Mouse (Mus musculus) intestine, embryonic 15.5 days (tissue): ENCODE measurements around the gene Olfr905. TPM values are rescaled to one million over a fixed set of nuclear protein-coding genes. Genes with fewer than 3 reads are reported as not detected.

Experiments
- ATAC-seq: fragments of 200-750 bp; cut with Nextera tagmentation; 2 replicates; pipeline ENCODE4 v1.8.0; 2017; ENCODE audit warnings: moderate TSS enrichment, moderate library complexity
- H3K27ac ChIP-seq: fragments of 300-500 bp; sonication (generic); 2 replicates; pipeline ENCODE4 v1.5.1; 2015; ENCODE audit warnings: mild to moderate bottlenecking, inconsistent platforms
- H3K27me3 ChIP-seq: fragments of 300-500 bp; sonication (generic); replicated peaks from 2 replicates; pipeline ENCODE4 v1.6.1; 2015; ENCODE audit warnings: inconsistent platforms
- H3K36me3 ChIP-seq: fragments of 300-500 bp; sonication (generic); 2 replicates; pipeline ENCODE4 v1.6.1; 2015; ENCODE audit warnings: inconsistent platforms
- H3K4me1 ChIP-seq: fragments of 300-500 bp; sonication (generic); replicated peaks from 2 replicates; pipeline ENCODE4 v1.6.1; 2015; ENCODE audit warnings: inconsistent platforms
- H3K4me2 ChIP-seq: fragments of 300-500 bp; sonication (generic); replicated peaks from 2 replicates; pipeline ENCODE4 v1.6.1; 2015; ENCODE audit warnings: mild to moderate bottlenecking, inconsistent platforms
- H3K4me3 ChIP-seq: fragments of 300-500 bp; sonication (generic); replicated peaks from 2 replicates; pipeline ENCODE4 v1.5.1; 2015; ENCODE audit warnings: inconsistent platforms
- H3K9ac ChIP-seq: fragments of 300-500 bp; sonication (generic); 2 replicates; pipeline ENCODE4 v1.6.1; 2015; ENCODE audit warnings: inconsistent platforms
- H3K9me3 ChIP-seq: fragments of 300-500 bp; sonication (generic); 2 replicates; pipeline ENCODE4 v1.6.1; 2016; ENCODE audit warnings: inconsistent platforms
- whole genome bisulfite sequencing: fragments of 180-500 bp; shearing (Covaris S2); methylation state at CpG from one replicate; pipeline ENCODE4 v1.1.7; 2015; 5-methylcytosine and 5-hydroxymethylcytosine counted together
- polyA plus RNA-seq: library from polyadenylated mRNA; unstranded; fragments of >200 nt; fragmentation: Nextera tagmentation; extraction: Ambion mirVana; gene quantifications from 2 replicates; pipeline ENCODE4 v1.2.1, GENCODE M21; 2015

The Olfr905 gene
- polyA plus RNA-seq = not detected in 2 replicates

GRCm38 (mm10) chr9:38470807-38471206 lies at the start of gene Olfr905:
Olfr905 (plus strand) TSS chr9:38471107.
- no peak for ATAC-seq
- no peaks in the 10 kb centered on the region for H3K4me1 ChIP-seq
- H3K9ac ChIP-seq = no peak within 1 kb of the TSS
- H3K27ac ChIP-seq = no peak within 1 kb of the TSS
- no peaks in the 10 kb centered on the region for H3K27me3 ChIP-seq
- H3K36me3 ChIP-seq = no peaks in the 10 kb centered on the region
- H3K4me2 ChIP-seq = no peak within 1 kb of the TSS
- no peaks in the 10 kb centered on the region for H3K9me3 ChIP-seq
- H3K4me3 ChIP-seq = no peak within 1 kb of the TSS

- no peak overlapping the region for H3K4me2 ChIP-seq
- H3K27ac ChIP-seq = no peak overlapping the region
- ATAC-seq = no peak
- H3K9me3 ChIP-seq = no peaks in the 10 kb centered on the region
- no peaks in the 10 kb centered on the region for H3K36me3 ChIP-seq
- no peaks in the 10 kb centered on the region for H3K4me1 ChIP-seq
- no peaks in the 10 kb centered on the region for H3K27me3 ChIP-seq
- H3K4me3 ChIP-seq = no peak overlapping the region
- no peak overlapping the region for H3K9ac ChIP-seq
Measured at GRCm38 (mm10) chr9:38423801-38424200, 47.1 kb upstream of the Olfr905 start.

- no peaks in the 10 kb centered on the region for H3K9me3 ChIP-seq
- WGBS = 64% methylated on average over 1 of the region's 1 CpGs
- ATAC-seq = no peak
- no peaks in the 10 kb centered on the region for H3K36me3 ChIP-seq
- H3K27me3 ChIP-seq = no peaks in the 10 kb centered on the region
- no peak overlapping the region for H3K27ac ChIP-seq
- no peak overlapping the region for H3K4me3 ChIP-seq
- H3K4me2 ChIP-seq = no peak overlapping the region
- no peaks in the 10 kb centered on the region for H3K4me1 ChIP-seq
- H3K9ac ChIP-seq = no peak overlapping the region
Measured at GRCm38 (mm10) chr9:38427026-38427425, 43.9 kb upstream of the Olfr905 start.

- Histone ChIP-seq H3K27me3 (no peaks in the 10 kb centered on the region), H3K36me3 (no peaks in the 10 kb centered on the region), H3K4me3 (no peak within 1 kb of the TSS), H3K9me3 (no peaks in the 10 kb centered on the region), H3K4me1 (no peaks in the 10 kb centered on the region), H3K27ac (no peak within 1 kb of the TSS), H3K4me2 (no peak within 1 kb of the TSS), H3K9ac (no peak within 1 kb of the TSS)
- 86% methylated on average over 1 of the region's 1 CpGs for WGBS
- no peak for ATAC-seq
Measured at GRCm38 (mm10) chr9:38429155-38429554, 41.8 kb upstream of the Olfr905 start, which contains the start of gene Olfr901. Olfr901 (plus strand) TSS chr9:38429455.

- no peak within 1 kb of the TSS for H3K9ac ChIP-seq
Measured at GRCm38 (mm10) chr9:38447352-38447751, 23.6 kb upstream of the Olfr905 start, which contains the start of gene Olfr902. Olfr902 (plus strand) TSS chr9:38447652.

GRCm38 (mm10) chr9:38462844-38463243 lies 8.1 kb upstream of the Olfr905 start, which contains the start of gene Olfr904:
Olfr904 (plus strand) TSS chr9:38463144.
- Histone ChIP-seq H3K36me3 (no peaks in the 10 kb centered on the region), H3K9ac (no peak within 1 kb of the TSS)

More at GRCm38 (mm10) chr9:38447352-38447751, 23.6 kb upstream of the Olfr905 start, which contains the start of gene Olfr902:
- H3K27me3 ChIP-seq = no peaks in the 10 kb centered on the region
- H3K36me3 ChIP-seq = no peaks in the 10 kb centered on the region
- no peaks in the 10 kb centered on the region for H3K9me3 ChIP-seq
- H3K4me1 ChIP-seq = no peaks in the 10 kb centered on the region
- no peak within 1 kb of the TSS for H3K4me3 ChIP-seq
- no peak for ATAC-seq
- 85% methylated on average over 5 of the region's 5 CpGs for WGBS
- H3K4me2 ChIP-seq = no peak within 1 kb of the TSS
- no peak within 1 kb of the TSS for H3K27ac ChIP-seq

GRCm38 (mm10) chr9:38486785-38487184 lies 15.9 kb downstream of the Olfr905 start, which contains the start of gene Olfr906:
Olfr906 (plus strand) TSS chr9:38487085.
- H3K27me3 ChIP-seq = no peaks in the 10 kb centered on the region
- no peak within 1 kb of the TSS for H3K9ac ChIP-seq
- no peak within 1 kb of the TSS for H3K4me3 ChIP-seq
- H3K27ac ChIP-seq = no peak within 1 kb of the TSS
- H3K9me3 ChIP-seq = no peaks in the 10 kb centered on the region
- 72% methylated on average over 3 of the region's 3 CpGs for WGBS
- no peaks in the 10 kb centered on the region for H3K4me1 ChIP-seq
- H3K36me3 ChIP-seq = no peaks in the 10 kb centered on the region
- H3K4me2 ChIP-seq = no peak within 1 kb of the TSS
- no peak for ATAC-seq

More at GRCm38 (mm10) chr9:38462844-38463243, 8.1 kb upstream of the Olfr905 start, which contains the start of gene Olfr904:
- Histone ChIP-seq H3K27me3 (no peaks in the 10 kb centered on the region), H3K4me2 (no peak within 1 kb of the TSS), H3K9me3 (no peaks in the 10 kb centered on the region), H3K4me1 (no peaks in the 10 kb centered on the region), H3K27ac (no peak within 1 kb of the TSS), H3K4me3 (no peak within 1 kb of the TSS)
- no peak for ATAC-seq

- ATAC-seq = no peak
- Histone ChIP-seq H3K27me3 (no peaks in the 10 kb centered on the region), H3K36me3 (no peaks in the 10 kb centered on the region), H3K4me1 (no peaks in the 10 kb centered on the region), H3K4me3 (no peak within 1 kb of the TSS), H3K4me2 (no peak within 1 kb of the TSS), H3K27ac (no peak within 1 kb of the TSS), H3K9me3 (no peaks in the 10 kb centered on the region), H3K9ac (no peak within 1 kb of the TSS)
- WGBS = 82% methylated on average over 2 of the region's 2 CpGs
Measured at GRCm38 (mm10) chr9:38495501-38495900, 24.6 kb downstream of the Olfr905 start, which contains the start of gene Olfr907. Olfr907 (plus strand) TSS chr9:38495801.

GRCm38 (mm10) chr9:38512353-38512752 lies 41.4 kb downstream of the Olfr905 start:
- no peak for ATAC-seq

GRCm38 (mm10) chr9:38521280-38521679 lies 50.4 kb downstream of the Olfr905 start, which contains the start of gene Olfr911-ps1:
Olfr911-ps1 (plus strand) TSS chr9:38521580.
- WGBS = 74% methylated on average over 1 of the region's 1 CpGs
- H3K4me1 ChIP-seq = no peaks in the 10 kb centered on the region

More at GRCm38 (mm10) chr9:38512353-38512752, 41.4 kb downstream of the Olfr905 start:
- no peak overlapping the region for H3K4me2 ChIP-seq
- H3K27ac ChIP-seq = no peak overlapping the region
- WGBS = 67% methylated on average over 2 of the region's 2 CpGs
- no peaks in the 10 kb centered on the region for H3K27me3 ChIP-seq
- no peaks in the 10 kb centered on the region for H3K4me1 ChIP-seq
- no peak overlapping the region for H3K9ac ChIP-seq
- no peak overlapping the region for H3K4me3 ChIP-seq
- no peaks in the 10 kb centered on the region for H3K9me3 ChIP-seq
- no peaks in the 10 kb centered on the region for H3K36me3 ChIP-seq

More at GRCm38 (mm10) chr9:38521280-38521679, 50.4 kb downstream of the Olfr905 start, which contains the start of gene Olfr911-ps1:
- no peak for ATAC-seq
- Histone ChIP-seq H3K27ac (no peak within 1 kb of the TSS), H3K9ac (no peak within 1 kb of the TSS), H3K36me3 (no peaks in the 10 kb centered on the region), H3K4me3 (no peak within 1 kb of the TSS), H3K9me3 (no peaks in the 10 kb centered on the region), H3K4me2 (no peak within 1 kb of the TSS), H3K27me3 (no peaks in the 10 kb centered on the region)

Other genes with a start within 250 kb of the Olfr905 start
- not detected in 2 replicates for gene Olfr143, start 218.3 kb upstream of the Olfr905 start, polyA plus RNA-seq
- not detected in 2 replicates for gene Olfr895, start 203.3 kb upstream of the Olfr905 start, polyA plus RNA-seq
- gene Olfr896-ps1, start 180.0 kb upstream of the Olfr905 start, polyA plus RNA-seq = not detected in 2 replicates
- not detected in 2 replicates for gene Olfr25, start 142.0 kb upstream of the Olfr905 start, polyA plus RNA-seq
- not detected in 2 replicates for gene Olfr898, start 122.7 kb upstream of the Olfr905 start, polyA plus RNA-seq
- not detected in 2 replicates for gene Olfr250, start 104.2 kb upstream of the Olfr905 start, polyA plus RNA-seq
- not detected in 2 replicates for gene Olfr251, start 94.0 kb upstream of the Olfr905 start, polyA plus RNA-seq
- gene Olfr147, start 69.4 kb upstream of the Olfr905 start, polyA plus RNA-seq = not detected in 2 replicates
- not detected in 2 replicates for gene Olfr901, start 41.7 kb upstream of the Olfr905 start, polyA plus RNA-seq
- gene Olfr902, start 23.5 kb upstream of the Olfr905 start, polyA plus RNA-seq = not detected in 2 replicates
- gene Olfr904, start 8.0 kb upstream of the Olfr905 start, polyA plus RNA-seq = not detected in 2 replicates
- not detected in 2 replicates for gene Olfr906, start 16.0 kb downstream of the Olfr905 start, polyA plus RNA-seq
- gene Olfr907, start 24.7 kb downstream of the Olfr905 start, polyA plus RNA-seq = not detected in 2 replicates
- not detected in 2 replicates for gene Olfr911-ps1, start 50.5 kb downstream of the Olfr905 start, polyA plus RNA-seq
- gene Olfr910, start 66.7 kb downstream of the Olfr905 start, polyA plus RNA-seq = not detected in 2 replicates
- gene Olfr912, start 109.1 kb downstream of the Olfr905 start, polyA plus RNA-seq = not detected in 2 replicates
- gene Olfr913, start 121.7 kb downstream of the Olfr905 start, polyA plus RNA-seq = not detected in 2 replicates
- not detected in 2 replicates for gene Olfr914, start 134.0 kb downstream of the Olfr905 start, polyA plus RNA-seq
- gene Olfr916, start 188.8 kb downstream of the Olfr905 start, polyA plus RNA-seq = not detected in 2 replicates
- gene Olfr917, start 194.7 kb downstream of the Olfr905 start, polyA plus RNA-seq = not detected in 2 replicates
- not detected in 2 replicates for gene Olfr918, start 203.5 kb downstream of the Olfr905 start, polyA plus RNA-seq
- gene Olfr919, start 232.6 kb downstream of the Olfr905 start, polyA plus RNA-seq = not detected in 2 replicates
- 14.7 and 15.2 TPM in 2 replicates for gene Vwa5a, start 247.2 kb downstream of the Olfr905 start, polyA plus RNA-seq